Mouse (Mus musculus): ENCODE measurements around the gene Adcy1. TPM values are rescaled to one million over a fixed set of nuclear protein-coding genes. Genes with fewer than 3 reads are reported as not detected.

The Adcy1 gene
- polyA plus RNA-seq, 1 experiment, result 0.02 TPM

- Histone ChIP-seq H3K4me3 (ENCODE audit: insufficient read depth, poor library complexity, severe bottlenecking) (no peak overlapping the region), H3K79me3 (ENCODE audit: low read depth) (no peaks in the 10 kb centered on the region), H3K79me2 (ENCODE audit: control insufficient read depth, insufficient read depth) (no peaks in the 10 kb centered on the region), H3K36me3 (ENCODE audit: control insufficient read depth, insufficient read depth) (no peaks in the 10 kb centered on the region), H3ac (ENCODE audit: control insufficient read depth, insufficient read length, low read depth) (no peak overlapping the region), H3K27me3 (ENCODE audit: control insufficient read depth, insufficient read depth, insufficient read length) (no peaks in the 10 kb centered on the region)
- TF ChIP-seq MYOG (IDR thresholded peaks at IDR 0.05; ENCODE audit: control insufficient read depth, extremely low read depth, insufficient read length), result no peak
- TF ChIP-seq FOSL1 (IDR thresholded peaks at IDR 0.05; ENCODE audit: insufficient read depth, low read length, poor library complexity, severe bottlenecking), result no peak
- no peak for TF ChIP-seq MYOD1 (IDR thresholded peaks at IDR 0.05; ENCODE audit: control insufficient read depth, insufficient read length, low read depth)
- TF ChIP-seq MAX (IDR thresholded peaks at IDR 0.05), result no peak
- no peak for TF ChIP-seq USF1 (IDR thresholded peaks at IDR 0.05; ENCODE audit: low read depth)
- TF ChIP-seq CEBPB (IDR thresholded peaks at IDR 0.05; ENCODE audit: low read depth), result no peak
- no peak for TF ChIP-seq CTCF (IDR thresholded peaks at IDR 0.05; ENCODE audit: control insufficient read depth, insufficient read depth, insufficient read length)
Measured at GRCm38 (mm10) chr11:7203846-7204245, 140.6 kb downstream of the Adcy1 start.

GRCm38 (mm10) chr11:7210343-7210742, 147.1 kb downstream of the Adcy1 start:
- H3K79me3 ChIP-seq (ENCODE audit: low read depth), result no peaks in the 10 kb centered on the region
- no peak overlapping the region for H3K4me3 ChIP-seq (ENCODE audit: insufficient read depth, poor library complexity, severe bottlenecking)
- H3K79me2 ChIP-seq (ENCODE audit: control insufficient read depth, insufficient read depth), result no peaks in the 10 kb centered on the region
- H3K36me3 ChIP-seq (ENCODE audit: control insufficient read depth, insufficient read depth), result no peaks in the 10 kb centered on the region
- no peak overlapping the region for H3ac ChIP-seq (ENCODE audit: control insufficient read depth, insufficient read length, low read depth)
- H3K27me3 ChIP-seq (ENCODE audit: control insufficient read depth, insufficient read depth, insufficient read length), result peaks cover 6% of the 10 kb centered on the region
- no peak for TF ChIP-seq MYOG (IDR thresholded peaks at IDR 0.05; ENCODE audit: control insufficient read depth, extremely low read depth, insufficient read length)
- TF ChIP-seq CEBPB (IDR thresholded peaks at IDR 0.05; ENCODE audit: low read depth), result no peak
- TF ChIP-seq FOSL1 (IDR thresholded peaks at IDR 0.05; ENCODE audit: insufficient read depth, low read length, poor library complexity, severe bottlenecking), result no peak
- no peak for TF ChIP-seq USF1 (IDR thresholded peaks at IDR 0.05; ENCODE audit: low read depth)
- TF ChIP-seq MAX (IDR thresholded peaks at IDR 0.05), result no peak
- TF ChIP-seq MYOD1 (IDR thresholded peaks at IDR 0.05; ENCODE audit: control insufficient read depth, insufficient read length, low read depth), result no peak
- peak; percentile 30 for TF ChIP-seq CTCF (IDR thresholded peaks at IDR 0.05; ENCODE audit: control insufficient read depth, insufficient read depth, insufficient read length)

- Histone ChIP-seq H3K4me3 (ENCODE audit: insufficient read depth, poor library complexity, severe bottlenecking) (no peak overlapping the region), H3K79me3 (ENCODE audit: low read depth) (no peaks in the 10 kb centered on the region), H3ac (ENCODE audit: control insufficient read depth, insufficient read length, low read depth) (no peak overlapping the region), H3K79me2 (ENCODE audit: control insufficient read depth, insufficient read depth) (no peaks in the 10 kb centered on the region), H3K36me3 (ENCODE audit: control insufficient read depth, insufficient read depth) (no peaks in the 10 kb centered on the region), H3K27me3 (ENCODE audit: control insufficient read depth, insufficient read depth, insufficient read length) (peaks cover 6% of the 10 kb centered on the region)
- no peak for TF ChIP-seq CTCF (IDR thresholded peaks at IDR 0.05; ENCODE audit: control insufficient read depth, insufficient read depth, insufficient read length)
- no peak for TF ChIP-seq MAX (IDR thresholded peaks at IDR 0.05)
- no peak for TF ChIP-seq CEBPB (IDR thresholded peaks at IDR 0.05; ENCODE audit: low read depth)
- no peak for TF ChIP-seq FOSL1 (IDR thresholded peaks at IDR 0.05; ENCODE audit: insufficient read depth, low read length, poor library complexity, severe bottlenecking)
- TF ChIP-seq USF1 (IDR thresholded peaks at IDR 0.05; ENCODE audit: low read depth), result no peak
- TF ChIP-seq MYOD1 (IDR thresholded peaks at IDR 0.05; ENCODE audit: control insufficient read depth, insufficient read length, low read depth), result no peak
- TF ChIP-seq MYOG (IDR thresholded peaks at IDR 0.05; ENCODE audit: control insufficient read depth, extremely low read depth, insufficient read length), result no peak
Measured at GRCm38 (mm10) chr11:7211211-7211610, 147.9 kb downstream of the Adcy1 start.

- H3K79me2 ChIP-seq (ENCODE audit: control insufficient read depth, insufficient read depth), result no peaks in the 10 kb centered on the region
- no peak overlapping the region for H3K4me3 ChIP-seq (ENCODE audit: insufficient read depth, poor library complexity, severe bottlenecking)
- H3K27me3 ChIP-seq (ENCODE audit: control insufficient read depth, insufficient read depth, insufficient read length), result peaks cover 6% of the 10 kb centered on the region
Measured at GRCm38 (mm10) chr11:7212126-7212798, 149.0 kb downstream of the Adcy1 start.

GRCm38 (mm10) chr11:7213161-7213500, 149.8 kb downstream of the Adcy1 start:
- no peaks in the 10 kb centered on the region for H3K36me3 ChIP-seq (ENCODE audit: control insufficient read depth, insufficient read depth)
- H3K27me3 ChIP-seq (ENCODE audit: control insufficient read depth, insufficient read depth, insufficient read length), result peaks cover 6% of the 10 kb centered on the region
- H3K79me3 ChIP-seq (ENCODE audit: low read depth), result no peaks in the 10 kb centered on the region
- TF ChIP-seq FOSL1 (IDR thresholded peaks at IDR 0.05; ENCODE audit: insufficient read depth, low read length, poor library complexity, severe bottlenecking), result no peak
- TF ChIP-seq USF1 (IDR thresholded peaks at IDR 0.05; ENCODE audit: low read depth), result no peak
- no peak for TF ChIP-seq MYOG (IDR thresholded peaks at IDR 0.05; ENCODE audit: control insufficient read depth, extremely low read depth, insufficient read length)
- no peak for TF ChIP-seq CEBPB (IDR thresholded peaks at IDR 0.05; ENCODE audit: low read depth)
- TF ChIP-seq MAX (IDR thresholded peaks at IDR 0.05), result no peak
- TF ChIP-seq CTCF (IDR thresholded peaks at IDR 0.05; ENCODE audit: control insufficient read depth, insufficient read depth, insufficient read length), result no peak
- no peak for TF ChIP-seq MYOD1 (IDR thresholded peaks at IDR 0.05; ENCODE audit: control insufficient read depth, insufficient read length, low read depth)
- no peaks in the 10 kb centered on the region for H3K79me2 ChIP-seq (ENCODE audit: control insufficient read depth, insufficient read depth)
- no peak overlapping the region for H3ac ChIP-seq (ENCODE audit: control insufficient read depth, insufficient read length, low read depth)
- no peak overlapping the region for H3K4me3 ChIP-seq (ENCODE audit: insufficient read depth, poor library complexity, severe bottlenecking)

More at GRCm38 (mm10) chr11:7212126-7212798, 149.0 kb downstream of the Adcy1 start:
- TF ChIP-seq CTCF (IDR thresholded peaks at IDR 0.05; ENCODE audit: control insufficient read depth, insufficient read depth, insufficient read length), result no peak
- TF ChIP-seq MYOG (IDR thresholded peaks at IDR 0.05; ENCODE audit: control insufficient read depth, extremely low read depth, insufficient read length), result no peak
- TF ChIP-seq FOSL1 (IDR thresholded peaks at IDR 0.05; ENCODE audit: insufficient read depth, low read length, poor library complexity, severe bottlenecking), result no peak
- TF ChIP-seq CEBPB (IDR thresholded peaks at IDR 0.05; ENCODE audit: low read depth), result no peak
- TF ChIP-seq MYOD1 (IDR thresholded peaks at IDR 0.05; ENCODE audit: control insufficient read depth, insufficient read length, low read depth), result no peak
- no peak for TF ChIP-seq USF1 (IDR thresholded peaks at IDR 0.05; ENCODE audit: low read depth)
- TF ChIP-seq MAX (IDR thresholded peaks at IDR 0.05), result no peak
- no peaks in the 10 kb centered on the region for H3K36me3 ChIP-seq (ENCODE audit: control insufficient read depth, insufficient read depth)
- H3ac ChIP-seq (ENCODE audit: control insufficient read depth, insufficient read length, low read depth), result no peak overlapping the region
- no peaks in the 10 kb centered on the region for H3K79me3 ChIP-seq (ENCODE audit: low read depth)
